Mouse (Mus musculus) brain, embryonic 14.5 days (tissue): ENCODE measurements around the gene Psmd9.

Experiments
- CTCF ChIP-seq: fragments of 200-500 bp; IDR thresholded peaks from 2 replicates; pipeline ENCODE4 v1.5.1; 2012; ENCODE audit warnings: inconsistent platforms, mild to moderate bottlenecking, moderate library complexity, borderline replicate concordance; ENCODE audit not compliant: insufficient read depth, insufficient read length; ENCODE audit errors: extremely low read depth
- POLR2A ChIP-seq: fragments of 200-500 bp; IDR thresholded peaks from 2 replicates; pipeline ENCODE4 v1.6.1; 2012; ENCODE audit warnings: mild to moderate bottlenecking, inconsistent platforms, borderline replicate concordance; ENCODE audit not compliant: poor library complexity, insufficient read depth, insufficient read length, severe bottlenecking; ENCODE audit errors: extremely low read depth

GRCm38 (mm10) chr5:123297830-123298229 is 128.6 kb downstream of the Psmd9 start:
- TF ChIP-seq POLR2A (no peak), CTCF (no peak)
